Mouse (Mus musculus) embryonic facial prominence, embryonic 10.5 days (tissue): Measurements from ENCODE around the gene Gprc5b. TPM values are rescaled to one million over a fixed set of nuclear protein-coding genes. Genes with fewer than 3 reads are reported as not detected.

Experiments used
- DNase-seq: peaks from one replicate; pipeline ENCODE4 v3.0.0-alpha.2; 2017; ENCODE audit warnings: low spot score
- H3K27ac ChIP-seq: fragments of 300-500 bp; sonication (generic); replicated peaks from 2 replicates; pipeline ENCODE4 v1.5.1; 2016; ENCODE audit warnings: mild to moderate bottlenecking
- H3K27me3 ChIP-seq: fragments of 300-500 bp; sonication (generic); replicated peaks from 2 replicates; pipeline ENCODE4 v1.6.1; 2016; ENCODE audit warnings: low read depth, mild to moderate bottlenecking; ENCODE audit not compliant: poor library complexity, severe bottlenecking
- H3K36me3 ChIP-seq: fragments of 300-500 bp; sonication (generic); replicated peaks from 2 replicates; pipeline ENCODE4 v1.6.1; 2016; ENCODE audit warnings: mild to moderate bottlenecking, moderate library complexity
- H3K4me1 ChIP-seq: fragments of 300-500 bp; sonication (generic); 2 replicates; pipeline ENCODE4 v1.6.1; 2016
- H3K4me3 ChIP-seq: fragments of 300-500 bp; sonication (generic); 2 replicates; pipeline ENCODE4 v1.5.1; 2016; ENCODE audit warnings: mild to moderate bottlenecking, moderate library complexity
- H3K9me3 ChIP-seq: fragments of 300-500 bp; sonication (generic); 2 replicates; pipeline ENCODE4 v1.6.1; 2016; ENCODE audit warnings: mild to moderate bottlenecking
- WGBS: fragments of 180-500 bp; shearing (Covaris S2); methylation state at CpG from one replicate; pipeline ENCODE4 v1.1.7; 2016; 5-methylcytosine and 5-hydroxymethylcytosine counted together
- polyA plus RNA-seq: library from polyadenylated mRNA; unstranded; fragments of >200 nt; fragmentation: Nextera tagmentation; extraction: Ambion mirVana; gene quantifications from 2 replicates; pipeline ENCODE4 v1.2.1, GENCODE M21; 2016

The Gprc5b gene
- polyA plus RNA-seq, result 7.2 and 8.2 TPM in 2 replicates

GRCm38 (mm10) chr7:118995007-118995406 lies at the start of gene Gprc5b:
TSS of gene Gprc5b (minus strand) at chr7:118995211.
- Histone ChIP-seq H3K27ac (peak within 1 kb of the TSS; percentile 86), H3K4me3 (peak within 1 kb of the TSS; percentile 76), H3K36me3 (no peaks in the 10 kb centered on the region), H3K4me1 (peaks cover 55% of the 10 kb centered on the region), H3K9me3 (no peaks in the 10 kb centered on the region), H3K27me3 (peaks cover 21% of the 10 kb centered on the region)
- under 1% methylated on average over 44 of the region's 44 CpGs for WGBS
- DNase-seq, result peak; percentile 95

- Histone ChIP-seq H3K4me3 (no peak overlapping the region), H3K27ac (no peak overlapping the region), H3K36me3 (no peaks in the 10 kb centered on the region), H3K4me1 (0 out of 2 replicates have a peak, but pooled peaks cover 7% of the 10 kb centered on the region), H3K27me3 (no peaks in the 10 kb centered on the region), H3K9me3 (no peaks in the 10 kb centered on the region)
- no peak for DNase-seq
These were observed 46.5 kb upstream of the Gprc5b start for GRCm38 (mm10) chr7:119041502-119041901.

DNA sequence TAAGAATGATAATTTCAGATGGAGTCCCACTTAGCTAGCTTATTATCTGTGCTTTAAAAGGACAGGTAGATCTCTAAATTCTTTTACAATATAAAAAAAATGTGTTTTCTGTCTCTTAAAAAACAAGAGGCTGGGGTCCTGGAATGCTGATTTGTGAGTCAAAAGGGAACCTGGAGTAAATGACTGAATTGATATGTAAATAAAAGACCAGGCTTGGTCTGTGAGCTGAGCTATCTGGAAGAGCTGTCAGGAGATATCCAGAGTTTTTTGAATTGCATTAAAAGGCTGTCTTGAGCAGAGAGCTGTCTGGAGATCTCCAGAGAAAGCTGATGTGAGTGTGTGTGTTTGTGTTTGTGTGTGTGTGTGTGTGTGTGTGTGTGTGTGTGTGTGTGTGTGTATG lies 42.6 kb upstream of the Gprc5b start:
- H3K27ac ChIP-seq, result no peak overlapping the region
- H3K4me3 ChIP-seq, result no peak overlapping the region
- no peaks in the 10 kb centered on the region for H3K9me3 ChIP-seq
- 0 out of 2 replicates have a peak, but pooled peaks cover 7% of the 10 kb centered on the region for H3K4me1 ChIP-seq
- H3K27me3 ChIP-seq, result no peaks in the 10 kb centered on the region
- H3K36me3 ChIP-seq, result no peaks in the 10 kb centered on the region
- DNase-seq, result no peak

DNA sequence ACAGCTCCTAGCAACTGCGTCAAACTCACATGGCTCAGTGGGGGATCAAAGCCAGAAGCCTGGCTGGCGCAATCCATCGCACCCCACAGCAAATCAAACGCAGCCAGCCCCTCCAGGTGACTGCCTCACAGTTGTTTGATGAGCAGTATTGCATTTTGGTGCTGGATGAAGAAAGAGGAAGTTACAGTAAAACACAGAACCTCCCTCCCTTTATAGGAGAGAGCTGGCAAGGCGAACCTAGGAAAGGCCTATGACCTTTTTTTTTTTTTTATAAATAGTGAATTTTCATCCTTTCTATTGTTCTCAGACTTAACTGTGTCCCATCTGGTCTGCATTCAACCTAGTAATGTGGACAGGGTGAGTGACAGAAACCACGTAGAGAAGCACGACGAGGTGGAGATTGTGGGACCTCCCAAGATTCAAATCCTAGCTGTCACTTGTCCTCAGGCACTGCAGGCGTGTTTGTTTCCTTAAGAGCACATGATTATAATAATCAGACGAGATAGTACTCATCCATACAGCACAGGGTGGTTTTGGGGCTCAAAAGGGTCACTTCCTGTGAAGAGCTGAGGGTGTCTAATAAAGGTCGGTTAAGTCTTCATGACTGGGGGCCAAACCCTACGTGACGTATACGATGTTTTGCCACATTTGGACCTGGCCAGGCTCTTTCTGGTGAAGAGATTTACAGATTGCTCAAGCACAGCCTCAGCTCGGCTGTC lies 39.4 kb upstream of the Gprc5b start:
- Histone ChIP-seq H3K9me3 (no peaks in the 10 kb centered on the region), H3K27ac (no peak overlapping the region), H3K4me3 (no peak overlapping the region), H3K36me3 (no peaks in the 10 kb centered on the region), H3K27me3 (no peaks in the 10 kb centered on the region), H3K4me1 (no peaks in the 10 kb centered on the region)
- DNase-seq, result no peak
- WGBS, result 72% methylated on average over 15 of the region's 15 CpGs

GRCm38 (mm10) chr7:119023394-119023921 lies 28.4 kb upstream of the Gprc5b start:
- 0 out of 2 replicates have a peak, but pooled peaks cover 7% of the 10 kb centered on the region for H3K4me1 ChIP-seq
- WGBS, result 28% methylated on average over 17 of the region's 17 CpGs
- no peaks in the 10 kb centered on the region for H3K27me3 ChIP-seq
- DNase-seq, result peak; percentile 76
- no peak overlapping the region for H3K4me3 ChIP-seq
- H3K27ac ChIP-seq, result no peak overlapping the region
- no peaks in the 10 kb centered on the region for H3K9me3 ChIP-seq
- no peaks in the 10 kb centered on the region for H3K36me3 ChIP-seq

- no peak overlapping the region for H3K27ac ChIP-seq
These were observed 27.5 kb upstream of the Gprc5b start for GRCm38 (mm10) chr7:119022238-119023156.

GRCm38 (mm10) chr7:119019537-119019936 lies 24.5 kb upstream of the Gprc5b start:
- Histone ChIP-seq H3K27me3 (no peaks in the 10 kb centered on the region), H3K9me3 (no peaks in the 10 kb centered on the region), H3K4me1 (0 out of 2 replicates have a peak, but pooled peaks cover 7% of the 10 kb centered on the region), H3K4me3 (no peak overlapping the region), H3K36me3 (no peaks in the 10 kb centered on the region), H3K27ac (no peak overlapping the region)
- DNase-seq, result peak; percentile 80
- 17% methylated on average over 4 of the region's 4 CpGs for WGBS

More at GRCm38 (mm10) chr7:119022238-119023156, 27.5 kb upstream of the Gprc5b start:
- H3K4me1 ChIP-seq, result 0 out of 2 replicates have a peak, but pooled peaks cover 7% of the 10 kb centered on the region
- H3K4me3 ChIP-seq, result no peak overlapping the region
- no peaks in the 10 kb centered on the region for H3K9me3 ChIP-seq
- H3K36me3 ChIP-seq, result no peaks in the 10 kb centered on the region
- H3K27me3 ChIP-seq, result no peaks in the 10 kb centered on the region
- peak; percentile 54 for DNase-seq
- 79% methylated on average over 19 of the region's 19 CpGs for WGBS

DNA sequence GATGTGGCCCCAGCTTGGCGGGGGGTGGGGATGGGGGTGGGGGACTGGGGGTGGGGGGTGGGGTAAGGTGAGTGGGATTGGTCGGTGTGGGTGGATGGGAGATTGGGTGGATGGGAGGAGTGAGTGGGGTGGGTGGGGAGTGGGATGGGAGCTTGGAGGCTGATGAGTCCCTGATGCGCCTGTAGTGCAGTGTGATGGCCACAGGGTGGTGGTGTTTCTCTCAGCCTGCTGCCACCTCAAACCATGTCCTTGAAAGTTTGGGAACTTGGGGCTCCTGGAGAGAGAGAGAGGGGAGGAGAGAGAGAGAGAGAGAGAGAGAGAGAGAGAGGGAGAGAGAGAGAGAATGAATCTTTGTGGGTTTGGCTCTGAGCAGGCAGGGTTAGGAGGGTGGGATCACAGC lies 20.7 kb upstream of the Gprc5b start:
- DNase-seq, result peak; percentile 62
- H3K27me3 ChIP-seq, result no peaks in the 10 kb centered on the region
- H3K36me3 ChIP-seq, result no peaks in the 10 kb centered on the region
- WGBS, result 2% methylated on average over 3 of the region's 3 CpGs
- no peak overlapping the region for H3K27ac ChIP-seq
- no peak overlapping the region for H3K4me3 ChIP-seq
- H3K9me3 ChIP-seq, result no peaks in the 10 kb centered on the region
- H3K4me1 ChIP-seq, result 0 out of 2 replicates have a peak, but pooled peaks cover 4% of the 10 kb centered on the region

DNA sequence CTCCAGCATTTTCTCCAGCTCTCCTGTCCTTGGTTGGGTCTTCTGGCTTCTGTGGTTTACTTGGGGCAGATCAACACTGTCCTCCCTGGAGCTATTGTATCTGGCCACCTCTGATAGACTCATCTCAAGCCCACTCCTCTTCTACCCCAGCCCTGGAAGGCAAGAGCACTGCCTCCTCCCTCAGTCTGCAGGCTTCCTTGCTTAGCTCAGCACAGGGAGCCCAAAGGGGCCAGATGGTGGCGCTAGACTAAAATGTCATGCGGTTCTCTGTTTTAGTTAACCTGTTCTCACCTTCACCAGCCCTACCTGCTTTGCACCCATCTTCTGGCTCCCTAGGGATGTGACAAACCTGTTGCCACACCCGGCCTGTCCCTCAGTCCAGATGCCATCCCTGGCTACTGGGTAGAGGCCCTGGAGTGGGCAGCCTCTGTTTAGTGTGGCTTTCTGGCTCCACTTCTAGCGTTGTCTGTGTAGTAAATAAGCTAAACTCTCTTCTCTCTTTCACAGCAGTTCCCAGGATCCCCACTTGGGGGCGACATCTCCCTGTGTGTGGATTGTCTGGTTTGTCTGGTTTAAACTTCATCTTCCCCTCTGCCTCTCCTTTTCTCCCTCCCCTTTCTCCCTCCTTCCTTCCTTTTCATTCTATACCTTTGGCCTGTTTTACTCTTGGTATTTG lies 16.0 kb upstream of the Gprc5b start:
- no peak overlapping the region for H3K27ac ChIP-seq
- H3K36me3 ChIP-seq, result no peaks in the 10 kb centered on the region
- 15% methylated on average over 5 of the region's 5 CpGs for WGBS
- H3K9me3 ChIP-seq, result no peaks in the 10 kb centered on the region
- H3K27me3 ChIP-seq, result no peaks in the 10 kb centered on the region
- no peak overlapping the region for H3K4me3 ChIP-seq
- H3K4me1 ChIP-seq, result no peaks in the 10 kb centered on the region
- peak; percentile 76 for DNase-seq

DNA sequence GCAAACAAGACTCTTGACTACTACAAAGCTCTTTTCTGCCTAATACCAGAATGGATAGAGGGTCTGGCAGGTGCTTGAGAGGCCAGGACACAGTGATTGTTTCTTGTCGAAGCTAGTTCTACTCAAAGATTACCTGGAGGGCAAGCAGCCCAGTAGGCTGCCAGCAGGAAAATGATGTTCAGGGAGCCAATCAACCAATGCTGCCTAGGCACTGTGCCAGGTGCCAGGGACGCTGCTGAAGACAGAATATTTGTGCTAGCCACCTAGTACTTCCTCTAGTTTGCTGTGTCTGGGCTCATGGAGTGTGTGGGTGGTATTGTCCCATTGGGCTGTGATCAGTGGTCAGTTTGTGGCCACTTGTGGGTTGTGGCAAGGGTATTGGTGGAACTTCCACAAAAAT lies 7.5 kb upstream of the Gprc5b start:
- H3K36me3 ChIP-seq, result no peaks in the 10 kb centered on the region

GRCm38 (mm10) chr7:119001965-119002364 lies 7.0 kb upstream of the Gprc5b start:
- H3K9me3 ChIP-seq, result no peaks in the 10 kb centered on the region
- WGBS, result 71% methylated on average over 2 of the region's 2 CpGs
- DNase-seq, result no peak
- no peak overlapping the region for H3K27ac ChIP-seq
- H3K4me1 ChIP-seq, result no peaks in the 10 kb centered on the region
- no peak overlapping the region for H3K4me3 ChIP-seq
- no peaks in the 10 kb centered on the region for H3K36me3 ChIP-seq
- no peaks in the 10 kb centered on the region for H3K27me3 ChIP-seq

More for the DNA sequence above, 7.5 kb upstream of the Gprc5b start:
- no peak for DNase-seq
- Histone ChIP-seq H3K27ac (no peak overlapping the region), H3K4me3 (no peak overlapping the region), H3K4me1 (no peaks in the 10 kb centered on the region), H3K9me3 (no peaks in the 10 kb centered on the region), H3K27me3 (no peaks in the 10 kb centered on the region)
- 68% methylated on average over 2 of the region's 2 CpGs for WGBS

DNA sequence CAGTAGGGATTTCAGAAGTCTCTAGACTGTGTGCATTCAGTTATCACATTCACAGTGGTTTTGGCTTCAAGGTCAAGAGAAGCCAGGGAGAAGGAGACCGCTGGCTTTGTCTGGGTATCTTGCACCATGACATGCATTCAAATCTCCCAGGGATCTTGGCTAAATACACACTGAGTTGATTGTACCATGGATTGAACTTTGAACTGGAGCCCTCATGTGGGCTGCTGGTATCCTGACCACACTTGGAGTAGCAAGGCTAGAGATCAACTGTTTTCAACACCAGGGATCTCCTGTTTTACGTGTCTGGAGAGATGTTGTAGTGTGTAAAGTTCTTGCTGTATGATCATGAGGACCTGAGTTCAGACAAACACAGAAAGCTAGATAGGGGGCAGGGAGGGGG lies 4.8 kb upstream of the Gprc5b start:
- DNase-seq, result no peak
- Histone ChIP-seq H3K4me3 (no peak overlapping the region), H3K36me3 (no peaks in the 10 kb centered on the region), H3K4me1 (peaks cover 11% of the 10 kb centered on the region), H3K27ac (no peak overlapping the region), H3K9me3 (no peaks in the 10 kb centered on the region), H3K27me3 (peaks cover 10% of the 10 kb centered on the region)
- 79% methylated on average over 2 of the region's 2 CpGs for WGBS
